Mouse (Mus musculus) liver, postnatal 0 days (tissue): ENCODE measurements around the gene Tedc1.

ENCODE experiments used
- CTCF ChIP-seq: sonication (generic); IDR thresholded peaks from 2 replicates; pipeline ENCODE4 v1.5.1; 2016; ENCODE audit warnings: antibody characterized with exemption, low read depth
- EP300 ChIP-seq: IDR thresholded peaks from 2 replicates; pipeline ENCODE4 v1.6.1; 2016; ENCODE audit warnings: antibody characterized with exemption, low read depth, mild to moderate bottlenecking

GRCm38 (mm10) chr12:113157521-113157920 lies 1.3 kb downstream of the Tedc1 start:
- TF ChIP-seq EP300 (no peak), CTCF (no peak)
